Mouse (Mus musculus) heart, adult 2 months (tissue): ENCODE results near the gene Tle2.

Source experiments
- CTCF ChIP-seq: fragments of 200-600 bp; IDR thresholded peaks from 2 replicates; pipeline ENCODE4 v1.8.1; 2022; ENCODE audit warnings: antibody characterized with exemption, mild to moderate bottlenecking, moderate library complexity
- EP300 ChIP-seq: fragments of 200-500 bp; IDR thresholded peaks from 2 replicates; pipeline ENCODE4 v1.6.1; 2011; ENCODE audit warnings: low read depth, low read length, control low read depth; ENCODE audit not compliant: insufficient read depth
- POLR2A ChIP-seq: fragments of 200-500 bp; IDR thresholded peaks from 2 replicates; pipeline ENCODE4 v1.6.1; 2011; ENCODE audit warnings: mild to moderate bottlenecking, low read depth, low read length, control low read depth; ENCODE audit not compliant: insufficient read depth

- TF ChIP-seq POLR2A (no peak), CTCF (no peak), EP300 (no peak)
Measured at GRCm38 (mm10) chr10:81620786-81621185, 46.4 kb downstream of the Tle2 start.
